Mouse (Mus musculus) olfactory bulb, adult 2 months (tissue): ENCODE data around the gene Cep135.

Source experiments
- CTCF ChIP-seq: fragments of 200-500 bp; IDR thresholded peaks from 2 replicates; pipeline ENCODE4 v1.5.1; 2012; ENCODE audit warnings: low read depth, mild to moderate bottlenecking, low read length, moderate library complexity; ENCODE audit not compliant: insufficient read depth
- POLR2A ChIP-seq: fragments of 200-500 bp; IDR thresholded peaks from 2 replicates; pipeline ENCODE4 v1.6.1; 2012; ENCODE audit warnings: mild to moderate bottlenecking, low read depth, low read length, moderate library complexity; ENCODE audit not compliant: insufficient read depth

GRCm38 (mm10) chr5:76618750-76619149 is 30.3 kb downstream of the Cep135 start:
- no peak for TF ChIP-seq CTCF
- TF ChIP-seq POLR2A: no peak
